Mouse (Mus musculus) c-Kit-negative CD71-positive TER-119-positive erythroid progenitor cells, embryonic 14.5 days (primary cell): ENCODE data around the gene Ciz1.

Experiments
- DNase-seq: peaks from one replicate; pipeline ENCODE4 v3.0.0-alpha.2; 2013; ENCODE audit warnings: low read depth, low spot score

The Ciz1 gene

DNA sequence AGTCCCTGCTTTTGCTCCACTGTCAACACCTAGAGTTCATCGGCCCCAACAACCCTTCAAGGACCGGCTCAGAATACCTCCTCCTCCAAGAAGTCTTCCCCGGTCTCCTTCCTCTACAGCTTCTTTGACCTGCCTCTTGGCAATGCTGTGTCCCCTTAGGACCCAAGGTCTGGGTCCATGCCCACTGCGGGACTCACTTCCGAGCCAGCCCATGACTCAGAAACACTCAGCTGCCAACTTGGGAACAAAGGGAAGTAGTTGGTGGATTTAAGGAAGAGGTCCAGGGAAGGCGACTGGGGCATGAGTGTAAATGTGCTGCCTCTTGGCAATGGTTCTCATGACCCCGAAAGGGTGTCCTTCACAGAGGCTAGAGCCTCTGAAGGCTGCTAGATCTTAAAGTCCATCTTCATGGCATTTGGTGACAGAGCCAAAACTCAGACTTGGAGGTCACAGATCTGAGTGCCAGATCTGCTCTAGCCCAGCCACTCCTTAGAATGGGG, 27.9 kb downstream of the Ciz1 start:
- no peak for DNase-seq

DNA sequence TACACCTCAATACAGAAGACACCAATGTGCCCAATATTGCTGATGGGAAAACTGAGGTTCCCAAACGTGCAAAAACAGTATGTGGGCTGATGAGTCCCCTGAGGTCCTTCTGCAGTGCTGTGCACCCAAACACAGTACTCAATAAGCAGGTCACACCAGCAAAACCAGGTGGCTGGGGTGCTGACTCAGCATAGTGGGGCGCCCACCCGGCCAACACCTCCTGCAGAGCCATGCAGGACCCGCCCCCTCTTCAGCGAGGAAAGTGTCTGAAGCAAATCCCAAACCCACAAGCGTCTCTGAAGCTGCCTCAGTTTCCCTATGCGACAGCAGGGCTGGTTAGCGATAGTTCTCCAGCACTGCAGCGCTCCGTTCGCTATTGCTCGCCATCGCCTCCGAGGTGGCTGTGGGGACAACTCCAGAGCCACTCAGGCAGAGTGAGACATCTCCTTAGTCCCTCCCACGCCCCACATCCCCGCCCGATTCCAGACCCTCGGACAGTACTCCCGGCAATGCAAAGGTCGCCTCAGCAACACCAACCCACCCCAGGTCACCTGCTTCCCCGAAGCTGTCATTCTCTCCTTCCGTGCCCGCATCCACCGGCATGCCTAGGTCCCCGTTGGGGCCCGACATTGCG, 29.1 kb downstream of the Ciz1 start:
- no peak for DNase-seq

DNA sequence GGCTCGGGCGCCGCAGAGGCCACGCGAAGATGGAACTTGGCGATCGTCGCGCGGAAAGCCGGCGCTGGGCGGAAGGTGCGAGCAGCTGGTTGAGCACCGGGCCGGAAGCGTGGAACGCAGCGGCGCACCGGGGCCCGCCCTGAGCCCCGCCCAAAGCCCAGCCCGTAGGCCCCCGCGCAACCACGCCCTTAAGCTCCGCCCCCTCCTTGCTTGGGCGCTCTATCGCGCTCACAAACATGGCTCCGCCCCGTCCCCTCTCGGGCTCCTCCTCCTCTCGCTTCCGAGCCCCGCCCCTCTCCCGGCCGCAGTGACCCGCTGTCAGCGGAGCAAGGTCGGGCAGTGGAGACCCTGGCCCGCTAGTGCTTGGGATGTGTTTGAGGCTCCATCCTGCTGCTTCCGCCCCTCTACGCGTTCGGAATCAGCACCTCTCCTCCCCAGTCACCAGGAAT, 29.7 kb downstream of the Ciz1 start, which contains the start of gene 1110008P14Rik:
Gene 1110008P14Rik, minus strand, starts transcription at position 164 of the 449 bp plus-strand sequence.
- DNase-seq: peak; percentile 95

DNA sequence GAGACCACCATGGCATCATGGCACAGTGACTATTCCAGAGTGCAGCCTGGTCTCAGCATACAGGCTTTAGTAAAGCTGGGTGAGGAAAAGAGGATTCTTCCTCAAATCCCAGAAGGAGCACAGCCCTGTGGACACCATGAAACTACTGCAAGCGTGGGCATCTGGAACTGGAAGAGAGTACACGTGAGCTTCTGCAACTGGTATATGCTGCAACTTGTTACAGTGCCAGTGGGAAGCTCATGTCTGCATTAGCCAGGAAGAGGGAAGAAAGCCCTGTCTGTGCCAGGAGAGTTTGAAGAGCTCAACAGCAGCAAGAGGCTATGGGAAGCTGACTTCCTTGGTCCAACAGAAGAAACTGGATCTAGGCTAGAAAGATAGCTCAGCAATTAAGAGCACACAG, 30.6 kb downstream of the Ciz1 start:
- DNase-seq: no peak

DNA sequence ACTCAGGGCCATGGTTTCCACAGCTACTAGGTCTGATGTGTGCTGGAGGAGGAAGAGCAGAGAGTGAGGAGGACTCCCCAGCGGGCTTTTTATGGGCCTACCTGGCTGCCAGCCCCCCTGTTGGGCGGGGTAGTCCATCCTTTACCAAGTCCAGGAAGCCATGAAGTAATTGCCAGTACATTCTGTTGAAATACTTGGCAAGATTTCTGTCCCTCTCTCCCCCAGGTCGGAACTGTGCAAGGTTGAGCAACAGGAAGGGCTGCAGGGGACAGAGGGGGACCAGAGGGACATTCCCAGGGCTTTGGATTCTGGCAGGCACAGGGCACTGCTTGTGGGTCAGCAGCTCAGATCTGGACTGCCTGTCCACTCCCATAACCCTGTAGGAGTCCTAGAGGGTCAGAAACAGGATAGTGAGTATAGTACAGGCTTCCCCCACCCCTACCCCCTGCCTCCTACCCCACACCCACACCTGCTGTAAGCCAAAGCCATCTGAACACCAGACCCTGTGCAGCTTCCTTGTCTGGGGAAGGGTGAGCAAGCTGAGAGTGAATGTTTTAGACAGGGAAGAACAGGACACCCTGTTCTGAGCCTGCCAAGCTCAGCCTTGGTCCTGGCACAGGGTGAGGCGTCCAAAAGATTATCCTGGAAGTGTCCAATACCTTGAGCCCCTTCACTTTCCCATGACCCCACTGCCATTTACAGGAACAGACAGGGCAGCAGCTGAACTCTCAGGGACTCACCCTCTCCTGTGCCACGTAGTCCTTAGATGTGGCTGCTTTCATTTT, 35.8 kb downstream of the Ciz1 start, which contains the start of gene Lcn2:
Gene Lcn2, minus strand, starts transcription at position 547 of the 785 bp plus-strand sequence.
- DNase-seq: no peak

DNA sequence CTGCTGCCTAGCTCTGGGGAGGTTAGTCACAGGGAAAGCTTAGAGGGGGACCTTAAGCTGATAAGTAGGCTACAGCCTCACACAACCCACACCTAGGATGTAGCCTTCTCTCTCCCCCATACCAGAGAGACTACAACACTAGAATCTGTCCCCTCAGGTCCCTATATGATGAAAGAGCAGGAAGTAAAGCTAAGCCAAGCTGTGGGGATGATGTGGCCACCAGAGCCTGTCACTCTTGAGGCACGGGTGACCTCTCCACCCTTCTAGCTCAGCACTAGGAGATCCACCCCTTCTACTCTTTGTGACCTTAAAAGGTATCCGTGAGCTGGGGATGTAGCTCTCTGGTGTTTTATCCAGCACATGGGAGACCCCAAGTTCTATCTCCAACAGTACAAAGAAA, 37.0 kb downstream of the Ciz1 start:
- no peak for DNase-seq

DNA sequence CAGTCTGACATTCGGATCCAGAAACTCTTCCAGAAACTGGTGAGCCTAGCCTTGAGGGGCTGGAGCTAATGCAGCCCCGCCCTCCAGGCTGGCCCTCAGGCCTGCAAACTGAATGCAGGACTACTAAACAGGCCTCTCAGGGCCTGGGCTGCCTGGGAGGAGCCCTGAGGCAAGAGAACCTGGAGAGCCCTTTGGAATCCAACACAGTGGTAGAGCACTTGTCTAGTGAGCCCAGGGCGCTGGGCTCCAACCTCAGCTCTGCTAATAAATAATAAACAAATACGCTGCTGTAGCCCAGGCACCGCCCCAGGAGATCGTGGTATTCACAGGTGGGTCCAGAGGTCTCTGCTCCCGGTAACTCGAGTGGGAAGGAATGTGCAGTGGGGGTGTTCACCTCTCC, 38.7 kb downstream of the Ciz1 start:
- no peak for DNase-seq

DNA sequence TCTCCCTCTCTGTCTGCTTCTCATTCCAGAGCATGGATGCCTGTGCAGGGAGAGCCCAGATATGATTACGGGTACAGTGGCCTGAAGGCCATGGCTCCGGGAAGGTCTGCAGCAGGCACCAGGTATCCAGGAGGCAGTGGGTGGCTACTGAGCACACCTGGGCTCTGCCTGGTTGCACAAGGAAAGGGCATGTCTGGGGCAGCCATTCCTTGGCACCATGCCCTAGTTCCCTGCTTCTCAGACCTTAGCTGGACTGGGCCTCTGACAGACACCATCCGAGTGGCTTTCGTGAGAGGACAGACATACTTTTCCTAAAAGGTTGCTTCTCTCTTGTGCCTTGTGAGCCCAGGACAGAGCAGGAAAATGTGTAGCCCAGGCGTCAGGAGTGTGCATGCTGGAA, 39.9 kb downstream of the Ciz1 start:
- no peak for DNase-seq

DNA sequence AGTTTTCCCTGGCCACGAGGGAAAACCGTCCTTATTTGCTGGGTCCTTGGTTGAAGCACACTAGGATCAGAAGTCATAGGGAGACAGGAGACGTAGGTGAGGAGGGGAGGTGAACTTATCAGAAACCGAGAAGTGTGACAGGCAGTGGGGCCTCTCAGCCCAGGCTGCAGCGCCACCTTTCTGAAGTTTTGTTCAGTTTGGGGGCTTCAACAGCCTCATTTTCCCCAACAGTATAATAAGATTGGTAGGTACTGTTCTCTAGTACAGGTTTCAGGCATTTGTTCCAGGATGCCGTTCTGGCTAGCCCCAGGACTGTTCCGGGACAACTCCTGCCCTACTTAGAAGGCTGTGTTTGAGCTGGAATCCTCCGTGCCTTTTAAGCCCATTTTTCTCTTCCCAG, 42.8 kb downstream of the Ciz1 start:
- DNase-seq: no peak

DNA sequence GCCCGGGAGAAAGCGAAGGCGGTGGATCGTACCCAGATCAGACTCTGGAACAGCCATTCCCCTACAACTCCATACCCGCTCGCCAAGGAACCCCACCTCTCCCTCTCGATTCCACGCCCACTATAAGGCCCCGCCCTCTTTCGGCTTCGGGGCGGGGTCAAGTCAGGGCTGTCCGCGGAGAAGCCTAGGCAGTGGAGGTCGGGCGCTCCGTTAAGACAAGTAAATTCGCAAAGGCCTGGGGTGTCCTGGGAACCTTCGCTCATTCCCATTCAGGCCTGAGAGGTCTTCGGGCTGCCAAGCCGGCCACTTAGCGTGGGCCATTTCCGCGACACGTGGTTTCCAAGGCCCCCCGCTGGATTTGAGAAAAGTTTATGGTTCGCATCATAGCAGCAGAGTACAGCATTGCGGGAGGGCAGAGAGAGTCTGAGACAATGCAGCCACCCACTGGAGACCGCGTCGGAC, 43.4 kb downstream of the Ciz1 start, which contains the start of gene Ptges2:
Gene Ptges2, plus strand, starts transcription at position 413 of the 462 bp plus-strand sequence.
- peak; percentile 86 for DNase-seq

DNA sequence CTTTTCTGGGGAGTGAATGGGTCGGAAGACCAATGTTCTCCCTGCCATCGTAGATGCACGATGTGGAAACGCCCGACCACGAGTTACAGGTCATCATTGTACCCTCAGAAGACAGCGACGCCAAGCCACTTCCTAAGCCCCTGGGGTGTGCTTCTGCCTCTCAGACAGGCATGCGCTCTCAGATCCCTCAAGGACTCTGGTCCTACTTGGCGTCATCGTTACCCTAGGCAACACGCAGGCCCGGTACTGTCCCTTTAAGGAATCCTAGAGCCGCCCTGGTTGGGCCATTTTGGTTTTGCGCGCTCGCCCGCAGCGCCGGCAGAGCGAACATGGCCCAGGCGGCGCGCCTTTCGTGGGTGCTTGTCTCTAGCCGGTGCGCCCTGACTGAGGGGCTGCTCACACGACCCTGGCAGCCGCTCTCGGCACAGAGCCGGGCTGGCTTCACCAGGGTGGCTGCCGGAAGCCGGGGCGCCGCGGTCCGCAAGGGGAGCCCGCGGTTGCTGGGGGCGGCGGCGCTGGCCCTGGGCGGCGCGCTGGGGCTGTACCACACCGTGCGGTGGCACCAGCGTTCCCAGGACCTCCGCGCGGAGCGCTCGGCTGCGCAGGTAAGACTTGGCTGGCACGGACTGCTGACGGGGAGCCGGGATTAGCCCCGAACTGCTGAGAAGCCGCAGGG, 44.0 kb downstream of the Ciz1 start:
- DNase-seq: peak; percentile 55

DNA sequence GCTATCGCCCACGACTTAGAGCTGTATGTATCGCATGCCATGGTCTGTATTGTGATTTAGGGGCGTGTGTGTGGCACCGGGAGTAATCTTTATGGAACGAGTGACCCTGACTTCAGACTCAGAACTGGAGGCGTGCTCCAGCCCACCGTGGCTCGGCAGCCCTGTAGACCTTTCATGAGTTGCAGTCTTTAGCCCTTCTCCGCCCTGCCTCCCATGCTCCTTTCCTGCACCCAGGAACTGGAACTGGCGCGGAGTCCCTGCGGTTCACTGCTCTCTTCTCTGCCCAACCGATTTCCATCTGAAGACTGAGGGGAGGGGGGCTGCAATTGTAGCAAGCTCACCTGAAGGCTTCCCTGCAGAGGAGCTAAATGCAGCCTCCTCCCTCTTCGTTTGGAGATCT, 44.6 kb downstream of the Ciz1 start:
- no peak for DNase-seq

DNA sequence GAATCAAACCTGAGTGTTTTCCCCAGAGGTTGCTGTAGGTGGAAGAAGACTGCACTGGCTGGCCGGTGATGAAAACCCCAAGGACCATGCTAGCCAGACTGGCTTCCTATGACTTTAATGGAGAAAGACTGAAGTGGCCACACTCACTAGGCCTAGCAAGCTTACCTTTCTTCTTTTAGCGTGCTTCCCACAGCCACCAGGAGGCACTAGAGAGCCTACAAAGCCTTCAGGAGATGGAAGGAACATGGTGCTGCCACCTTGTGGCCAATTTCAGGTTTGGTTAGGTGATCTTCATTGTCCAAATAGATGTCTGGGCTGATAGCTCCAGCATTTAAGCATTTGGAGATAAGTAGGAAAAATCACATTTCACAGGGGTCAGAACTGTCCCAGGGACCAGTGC, 52.5 kb downstream of the Ciz1 start:
- DNase-seq: peak; percentile 97

DNA sequence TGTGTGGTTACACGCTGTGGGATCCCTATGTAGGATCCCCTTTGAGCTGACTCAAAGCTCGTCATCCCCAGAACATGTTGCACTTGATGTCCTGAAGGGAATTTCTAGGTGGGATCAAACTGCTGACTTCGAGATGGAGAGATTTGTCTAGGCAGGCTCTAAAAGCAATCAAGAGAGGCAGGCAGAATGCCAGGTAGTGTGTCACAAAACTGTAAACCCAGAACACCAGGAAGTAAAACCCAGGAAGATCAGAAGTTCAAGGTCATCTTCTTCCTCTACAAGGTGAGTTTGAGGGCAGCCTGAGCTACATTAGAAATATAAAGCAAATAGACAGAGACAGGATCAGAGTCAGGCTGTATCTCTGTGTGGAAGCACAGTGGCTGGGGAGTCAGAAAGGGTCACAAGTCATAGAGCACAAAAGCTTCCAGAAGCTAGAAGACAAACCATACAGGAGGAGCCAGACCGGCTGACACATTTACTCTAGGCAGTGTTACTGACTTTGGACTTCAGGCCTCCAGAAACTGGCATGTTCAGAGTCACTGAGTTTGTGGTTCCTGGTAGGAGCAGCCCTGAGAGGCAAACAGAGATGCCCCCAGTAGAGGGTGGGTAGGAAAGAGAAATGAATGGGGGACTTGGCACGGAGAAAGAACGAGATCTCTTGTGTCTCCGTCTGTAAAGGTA, 55.2 kb downstream of the Ciz1 start:
- no peak for DNase-seq

DNA sequence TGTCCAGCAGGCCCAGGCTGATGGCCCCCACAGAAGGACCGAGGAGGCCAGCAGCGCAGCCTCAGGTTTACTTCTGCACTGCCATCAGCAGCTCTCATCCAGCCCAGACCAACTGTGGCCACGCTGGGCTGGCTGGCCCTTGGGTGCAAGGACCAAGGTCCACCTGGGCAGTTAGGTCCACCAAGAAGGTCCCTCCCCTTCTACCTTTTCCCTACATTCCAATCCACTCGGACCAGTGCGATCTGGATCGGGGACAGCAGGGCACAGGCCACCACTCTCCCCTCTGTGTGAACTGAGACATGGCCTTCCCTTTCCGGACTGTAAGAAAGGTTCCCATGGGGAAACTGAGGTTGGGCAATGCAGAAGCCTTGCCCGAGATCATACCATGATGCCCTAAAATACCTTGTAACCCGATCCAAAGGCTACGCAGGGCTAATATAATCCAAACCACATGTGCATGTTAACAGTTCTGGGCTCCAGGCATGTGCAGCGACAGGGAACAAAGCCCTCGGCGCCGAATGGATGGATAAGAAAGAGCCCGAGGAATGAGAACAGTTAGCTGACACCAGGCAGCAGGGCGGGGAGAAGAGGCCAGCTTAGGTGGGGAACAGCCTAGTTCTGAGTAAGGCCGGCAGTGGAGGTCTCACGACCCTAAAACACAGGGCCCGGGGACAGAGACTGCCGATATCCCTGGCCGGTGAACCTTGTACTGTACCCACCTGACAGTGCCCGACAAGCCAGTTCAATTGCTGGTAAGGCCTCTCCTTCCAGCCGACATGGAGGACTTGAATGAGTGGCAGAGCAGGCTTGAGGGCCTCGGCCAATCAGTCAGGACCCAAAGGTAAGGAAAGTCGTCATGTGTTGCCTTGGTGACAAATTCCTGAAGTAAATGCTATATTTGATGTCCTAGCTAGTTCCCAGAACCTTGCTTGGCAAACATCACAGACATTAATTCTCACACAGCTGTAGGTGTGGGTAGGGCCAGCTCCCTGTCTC, 56.6 kb downstream of the Ciz1 start:
- DNase-seq: no peak

DNA sequence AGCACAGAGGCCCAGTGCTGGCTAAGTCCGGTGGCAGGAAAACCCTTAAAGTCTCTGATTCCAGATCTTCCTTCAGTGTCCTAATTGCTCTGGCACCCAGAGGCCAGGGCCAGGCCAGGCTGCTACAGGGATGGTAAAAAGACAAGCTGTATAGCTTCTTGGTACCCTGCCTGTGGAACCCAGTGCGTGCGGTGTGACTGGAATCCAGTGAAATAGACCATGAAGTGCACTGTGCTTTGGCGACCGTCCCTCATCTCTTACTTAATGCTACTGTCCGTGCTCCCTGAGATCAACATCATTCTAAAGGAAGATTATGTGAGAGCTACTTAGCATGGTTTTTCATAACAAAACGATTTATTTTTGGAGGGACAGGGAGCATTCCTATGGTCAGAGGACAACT, 59.3 kb downstream of the Ciz1 start:
- DNase-seq: no peak

DNA sequence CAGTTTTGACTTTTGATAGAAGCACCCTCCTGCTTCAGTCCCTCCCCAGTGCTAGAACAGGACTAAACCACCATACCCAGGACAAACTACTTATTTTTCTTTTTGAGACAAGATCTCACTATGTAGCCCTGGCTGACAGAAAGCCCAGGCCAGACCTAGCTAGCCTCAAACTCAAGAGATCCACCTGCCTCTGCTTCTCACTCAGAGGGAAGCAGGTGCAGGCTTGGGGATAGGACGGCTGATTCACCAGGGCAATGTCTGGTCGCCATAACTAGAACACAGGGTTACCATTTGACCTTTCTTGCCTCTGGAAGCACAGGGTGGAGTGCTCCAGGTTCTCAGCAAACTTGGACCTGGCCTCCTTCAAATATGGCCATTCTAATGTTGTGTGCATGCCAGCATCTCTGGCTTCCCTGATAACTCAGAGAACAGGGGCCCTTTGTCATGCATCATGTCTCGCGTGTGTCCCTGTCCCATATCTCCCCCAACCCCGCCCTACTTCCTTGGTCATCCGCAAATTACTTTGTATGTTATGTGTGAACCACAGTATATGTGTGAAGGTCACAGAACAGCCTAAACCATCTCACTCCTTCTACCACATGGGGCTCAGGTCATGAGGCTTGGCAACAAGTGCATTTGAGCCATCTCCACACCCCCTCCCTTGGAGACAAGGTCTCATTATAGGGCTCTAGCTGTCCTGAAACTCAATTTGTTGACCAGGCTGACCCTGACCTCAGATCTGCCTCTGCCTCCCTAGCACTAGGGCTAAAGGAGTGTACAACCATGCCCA, 60.8 kb downstream of the Ciz1 start:
- DNase-seq: no peak

DNA sequence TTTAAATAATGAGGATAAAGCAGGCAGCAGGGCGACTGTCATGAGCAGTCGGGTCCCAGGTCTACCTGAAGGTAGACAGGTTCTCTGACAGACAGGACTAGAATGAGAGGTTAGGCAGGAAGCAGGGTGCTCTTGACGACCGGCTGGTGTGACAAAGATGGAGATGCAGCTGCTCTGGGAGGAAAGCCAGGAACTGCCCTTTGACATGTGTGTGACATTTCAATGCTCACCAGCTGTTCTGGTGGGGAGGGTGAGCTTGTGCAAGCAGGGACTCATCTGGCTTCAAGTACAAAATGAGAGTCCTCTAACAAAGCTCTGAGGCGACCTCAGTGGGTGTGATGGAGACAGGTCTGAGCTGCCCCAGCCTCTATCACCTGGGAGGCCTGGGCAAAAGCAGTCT, 61.8 kb downstream of the Ciz1 start:
- no peak for DNase-seq

DNA sequence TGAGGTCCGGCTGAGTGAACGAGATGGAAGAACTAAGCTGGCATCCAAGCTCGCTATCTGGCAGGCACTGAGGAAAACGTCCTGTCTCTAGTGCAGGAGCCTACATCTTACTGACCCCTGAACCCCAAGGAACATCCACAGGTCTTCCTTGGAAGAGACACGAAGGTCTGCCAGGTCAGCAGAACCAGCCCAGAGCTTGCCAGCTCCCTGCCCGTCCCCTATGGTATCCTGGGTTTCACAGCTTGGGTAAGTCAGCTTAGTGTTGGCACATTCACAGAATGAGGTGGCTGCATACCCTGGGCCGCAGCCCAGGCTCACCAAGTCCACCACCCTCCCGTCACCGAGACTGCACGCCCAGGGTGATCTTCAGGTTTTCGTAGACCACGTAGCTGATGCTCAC, 63.7 kb downstream of the Ciz1 start:
- no peak for DNase-seq

DNA sequence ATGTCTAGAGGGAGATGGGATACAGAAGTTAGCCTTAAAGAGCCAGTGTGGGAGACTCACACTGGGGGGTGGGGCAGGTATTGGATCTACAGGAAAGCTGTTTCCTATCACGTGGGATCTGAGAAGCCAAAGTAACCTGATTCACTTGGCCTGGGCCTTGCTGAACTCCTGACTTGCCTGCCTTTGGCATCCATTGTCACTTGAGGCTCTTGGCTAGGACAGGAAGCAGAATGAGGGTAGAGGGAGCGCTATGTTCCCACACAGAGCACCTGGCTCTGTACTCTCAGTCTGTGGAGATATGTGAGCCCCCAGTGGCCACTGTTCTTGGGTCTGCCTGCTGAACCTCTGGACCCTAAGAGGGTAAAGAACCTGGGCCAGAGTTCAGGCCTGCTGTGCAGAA, 64.4 kb downstream of the Ciz1 start:
- DNase-seq: no peak
